Mouse (Mus musculus) layer of hippocampus, postnatal 36 days (tissue): ENCODE data around the gene Lhx6. TPM values are rescaled to one million over a fixed set of nuclear protein-coding genes. Genes with fewer than 3 reads are reported as not detected.

Experiments used
- DNase-seq, 2 experiments: peaks; one replicate each; pipeline ENCODE4 v3.0.0; 2022
- total RNA-seq, 2 experiments: library from RNA; stranded (reverse); gene quantifications; 2 replicates each; pipeline ENCODE4 v1.2.3; 2021

Gene Lhx6
- total RNA-seq, 2 experiments from 2014 or later, result 16.3 to 17.3 TPM

- no peak for DNase-seq
Observed at GRCm38 (mm10) chr2:36092748-36093147, 12.5 kb downstream of the Lhx6 start.

DNA sequence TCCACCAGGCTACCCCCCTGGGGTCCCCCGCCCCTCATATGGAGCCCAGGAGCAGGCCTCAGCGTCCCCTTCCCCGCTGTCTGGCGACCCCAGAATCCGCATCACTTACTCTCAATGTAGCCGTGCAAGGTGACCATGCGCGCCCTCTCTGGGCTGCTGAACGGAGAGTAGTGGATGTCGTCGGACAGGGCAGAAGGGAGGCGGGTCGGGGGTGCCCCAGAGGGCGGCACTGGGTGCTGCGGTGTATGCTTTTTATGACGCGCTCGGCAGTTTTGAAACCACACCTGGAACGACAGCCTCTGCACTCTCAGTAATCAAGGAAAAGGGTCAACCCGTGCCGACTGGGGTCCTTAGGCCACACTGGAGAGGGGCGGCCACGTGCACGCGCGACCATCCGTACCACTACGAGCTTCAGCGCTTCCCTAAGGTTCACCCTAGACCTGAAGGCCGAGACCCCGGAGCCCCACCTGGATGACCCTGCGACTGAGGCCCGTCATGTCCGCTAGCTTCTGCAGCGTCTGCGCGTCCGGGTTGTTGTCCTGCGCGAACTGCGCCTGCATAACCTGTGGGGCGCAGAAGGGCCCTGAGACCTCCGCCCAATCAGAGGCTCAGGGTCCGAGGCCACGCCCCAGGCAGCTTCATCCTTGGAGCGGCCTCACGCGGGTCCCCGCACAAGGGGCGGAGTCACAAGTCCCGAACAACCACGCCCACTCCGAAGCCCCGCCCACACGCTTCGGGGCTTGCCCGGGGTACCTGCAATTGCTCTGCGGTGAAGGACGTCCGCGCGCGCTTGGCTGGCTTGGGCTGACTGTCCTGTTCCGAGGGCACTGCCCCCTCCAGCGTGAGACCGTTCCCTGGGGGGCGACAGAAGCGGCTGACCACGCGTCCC, 14.1 kb downstream of the Lhx6 start:
- DNase-seq, result no peak

- no peak for DNase-seq
Observed at GRCm38 (mm10) chr2:36089190-36089589, 16.0 kb downstream of the Lhx6 start.

- no peak for DNase-seq
Observed at GRCm38 (mm10) chr2:36085041-36085440, 20.2 kb downstream of the Lhx6 start.

DNA sequence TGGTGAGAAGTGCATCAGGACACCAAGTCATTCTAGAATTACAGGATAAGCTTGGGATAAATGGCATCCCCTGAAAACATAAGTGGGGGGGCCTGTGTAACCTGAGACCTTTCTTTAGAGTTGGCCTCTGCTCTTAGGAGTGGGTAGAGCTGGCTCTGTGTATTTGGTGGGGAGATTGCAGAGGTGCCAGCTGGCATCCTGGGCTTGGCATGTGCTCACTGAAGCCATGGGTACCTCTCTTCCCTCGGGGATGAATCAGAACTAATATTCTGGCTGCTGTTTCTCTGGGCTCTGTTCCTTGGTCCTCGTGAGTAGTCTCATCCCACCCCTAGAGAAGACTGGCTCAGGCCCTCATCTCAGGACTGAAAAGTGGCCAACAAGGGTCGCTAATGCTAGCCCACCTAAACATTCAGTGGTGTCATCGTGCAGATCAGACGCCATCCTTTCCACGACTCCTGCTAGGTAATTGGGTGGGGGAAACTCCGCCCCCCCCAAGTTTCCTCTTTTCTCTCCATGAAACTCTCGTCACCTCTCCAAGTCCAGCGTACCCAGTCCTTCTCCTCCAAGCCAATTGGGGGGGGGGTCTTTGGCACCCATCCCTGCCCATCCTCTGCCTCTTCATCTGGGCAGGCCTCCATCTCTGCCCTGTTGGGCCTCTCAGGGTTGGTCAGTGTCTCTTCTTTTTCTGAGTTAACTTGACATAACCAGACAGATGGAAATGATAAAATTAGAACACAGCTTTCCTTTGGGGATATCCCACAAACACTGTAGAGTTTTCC, 22.2 kb downstream of the Lhx6 start:
- no peak for DNase-seq

- no peak for DNase-seq
Observed at GRCm38 (mm10) chr2:36081446-36081845, 23.8 kb downstream of the Lhx6 start.

GRCm38 (mm10) chr2:36077160-36077761, 27.9 kb downstream of the Lhx6 start:
- DNase-seq, result no peak

GRCm38 (mm10) chr2:36075210-36075609, 30.0 kb downstream of the Lhx6 start:
- no peak for DNase-seq

- DNase-seq, result no peak
Observed at GRCm38 (mm10) chr2:36073781-36074180, 31.4 kb downstream of the Lhx6 start.

DNA sequence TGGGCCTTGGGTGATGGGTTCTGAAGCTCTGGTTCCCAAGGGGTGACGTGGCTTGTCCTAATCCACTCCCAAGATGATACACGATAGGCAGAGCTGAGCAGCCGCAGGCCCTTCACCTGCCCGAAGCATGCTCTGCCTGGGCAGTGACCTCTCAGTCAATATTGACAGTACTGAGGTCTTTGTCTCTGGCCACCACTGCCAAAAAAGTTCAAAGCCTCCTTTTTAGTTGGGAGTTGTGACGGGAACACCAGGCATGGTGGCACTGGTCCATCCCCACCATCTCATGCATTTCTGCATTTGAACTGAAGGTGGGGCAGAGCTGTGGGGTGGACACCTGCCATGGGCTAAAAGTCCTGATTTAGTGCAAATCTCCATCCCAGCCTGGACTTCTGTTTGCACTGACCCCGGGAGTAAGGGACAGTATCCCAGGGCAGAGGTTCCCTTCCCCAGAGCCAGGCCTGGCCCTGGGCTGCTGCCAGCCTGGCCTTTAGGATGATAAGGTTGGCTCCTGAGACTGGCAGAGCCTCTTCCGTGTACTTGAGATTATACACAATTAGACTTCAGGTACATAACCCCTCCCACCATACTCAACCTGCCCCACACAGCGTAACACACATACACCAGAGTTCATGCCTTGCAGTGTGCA, 33.4 kb downstream of the Lhx6 start:
- no peak for DNase-seq

- no peak for DNase-seq
Observed at GRCm38 (mm10) chr2:36067132-36067531, 38.1 kb downstream of the Lhx6 start.

- no peak for DNase-seq
Observed at GRCm38 (mm10) chr2:36061409-36061808, 43.8 kb downstream of the Lhx6 start.

DNA sequence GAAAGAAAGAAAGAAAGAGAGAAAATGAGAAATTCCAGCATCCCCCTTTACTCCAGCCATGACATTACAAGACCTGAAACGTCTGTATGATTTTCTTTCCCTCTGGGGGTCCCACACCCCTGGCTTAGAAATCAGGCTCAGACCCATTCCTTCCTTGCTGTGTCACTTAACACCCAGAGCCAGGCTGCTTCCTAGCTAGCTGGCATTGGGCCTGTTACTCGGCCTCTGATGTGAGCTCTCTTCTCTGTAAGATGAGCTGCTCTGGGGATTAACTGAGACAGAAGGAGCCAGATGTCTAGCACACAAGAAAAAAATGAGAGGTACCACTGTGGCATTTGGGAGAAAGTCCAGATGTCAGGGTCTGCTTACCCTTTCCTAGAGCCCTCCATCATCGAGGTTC, 49.0 kb downstream of the Lhx6 start:
- no peak for DNase-seq

DNA sequence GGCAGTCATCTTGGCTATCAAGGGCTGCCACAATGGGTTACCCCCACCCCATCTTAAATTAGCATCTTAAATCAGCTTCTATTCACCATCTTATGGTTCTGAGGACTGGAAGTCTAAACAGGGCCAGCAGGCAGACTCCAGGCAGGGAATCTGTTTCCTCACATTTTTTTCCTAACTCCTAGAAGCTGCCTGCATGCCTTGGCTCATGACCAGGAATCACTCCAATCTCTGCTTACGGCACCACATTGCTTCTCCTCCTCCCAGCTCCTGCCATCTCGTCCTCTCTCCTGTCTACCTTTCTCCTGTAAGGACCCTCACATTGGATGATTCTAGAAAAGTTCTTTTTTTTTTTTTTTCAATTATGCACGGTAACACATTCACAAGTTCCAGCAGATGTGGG, 52.0 kb downstream of the Lhx6 start:
- DNase-seq, result no peak

DNA sequence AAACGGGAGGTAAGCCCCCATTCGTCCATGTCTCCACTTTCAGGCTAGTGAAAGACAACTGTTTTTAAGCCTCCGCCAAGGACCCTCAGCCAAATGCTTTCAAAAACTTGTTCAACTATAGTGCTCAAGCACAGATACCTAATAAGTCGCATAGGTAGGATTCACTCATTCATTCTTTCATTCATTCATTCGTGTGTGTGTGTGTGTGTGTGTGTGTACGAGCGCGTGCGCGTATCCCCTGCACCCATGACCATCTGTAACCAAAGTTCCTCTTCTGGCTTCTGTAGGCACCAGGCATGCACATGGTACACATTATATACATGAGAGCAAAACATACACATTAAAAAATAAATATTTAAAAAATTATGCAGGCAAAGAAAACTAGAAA, 55.6 kb downstream of the Lhx6 start:
- DNase-seq, result no peak

DNA sequence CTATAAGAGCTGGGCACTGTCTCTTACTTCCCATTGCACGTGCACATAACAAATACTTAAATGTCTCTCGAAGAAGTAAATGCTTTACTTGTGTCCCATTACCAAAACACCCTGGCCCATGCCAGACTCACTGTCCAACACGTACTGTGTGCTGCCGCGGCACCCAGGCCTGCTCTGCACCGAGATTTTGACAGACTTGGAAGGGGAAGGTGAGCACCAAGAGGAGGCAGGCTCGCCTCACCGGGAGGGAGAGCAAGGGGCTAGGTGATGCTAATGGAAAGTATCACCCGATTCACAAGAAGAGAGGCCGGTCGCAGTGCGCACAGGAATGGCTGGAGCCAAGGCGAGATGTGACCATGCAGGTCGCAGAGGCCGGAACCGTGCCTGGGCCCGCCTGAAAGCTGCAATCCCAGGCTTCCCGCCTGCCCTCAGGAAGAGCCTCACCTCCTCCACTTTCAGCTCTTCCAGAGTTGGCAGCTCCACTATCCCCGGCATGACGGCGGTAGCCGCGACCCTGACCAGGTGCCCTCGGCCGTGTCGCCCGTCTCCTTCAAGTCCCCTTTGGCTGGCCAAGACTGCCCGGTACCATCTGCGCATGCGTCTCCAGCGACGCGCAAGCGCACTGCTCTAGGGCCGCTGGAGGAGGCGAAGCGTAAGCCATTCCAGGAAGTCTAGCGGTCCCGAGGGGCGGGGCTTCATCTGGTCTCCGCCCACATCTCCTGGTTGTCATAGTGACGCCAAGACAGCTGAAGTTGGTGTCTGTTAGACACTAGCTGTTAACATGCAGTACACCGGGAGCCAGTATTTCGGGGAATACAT, 56.3 kb downstream of the Lhx6 start, which contains the start of the genes Ndufa8 and Morn5:
Gene Ndufa8 (minus strand): TSS at position 659 of the 819 bp plus-strand sequence.
Gene Morn5 (plus strand): TSS at position 711 of the 819 bp plus-strand sequence.
- peak; percentile 98 to 99 for DNase-seq

GRCm38 (mm10) chr2:36048164-36048563, 57.0 kb downstream of the Lhx6 start:
- DNase-seq, result no peak

GRCm38 (mm10) chr2:36040872-36041271, 64.3 kb downstream of the Lhx6 start:
- no peak for DNase-seq

GRCm38 (mm10) chr2:36039297-36039985, 65.8 kb downstream of the Lhx6 start:
- no peak for DNase-seq

GRCm38 (mm10) chr2:36035413-36036081, 69.7 kb downstream of the Lhx6 start:
- no peak for DNase-seq
